Mouse (Mus musculus): ENCODE measurements at regions not wholly inside any gene's neighbourhood (a gene's known extent, or its start where the extent isn't known, plus 50 kb on each side); places are given as distances from the start of the nearest gene placed in this dataset.

- H3K9me3 ChIP-seq: no peaks in the 10 kb centered on the region
- 87% methylated on average over 5 of the region's 5 CpGs for WGBS
- H3K4me1 ChIP-seq: no peaks in the 10 kb centered on the region
- H3K36me3 ChIP-seq (replicated peaks): no peaks in the 10 kb centered on the region
- no peak overlapping the region for H3K4me2 ChIP-seq
- H3K9ac ChIP-seq: no peak overlapping the region
- H3K4me3 ChIP-seq: no peak overlapping the region
- H3K27me3 ChIP-seq (replicated peaks): no peaks in the 10 kb centered on the region
- ATAC-seq (replicated peaks): no peak
- H3K27ac ChIP-seq: no peak overlapping the region
Observed at GRCm38 (mm10) chr6:81758876-81759275, 164.6 kb upstream of the Gcfc2 start.

DNA sequence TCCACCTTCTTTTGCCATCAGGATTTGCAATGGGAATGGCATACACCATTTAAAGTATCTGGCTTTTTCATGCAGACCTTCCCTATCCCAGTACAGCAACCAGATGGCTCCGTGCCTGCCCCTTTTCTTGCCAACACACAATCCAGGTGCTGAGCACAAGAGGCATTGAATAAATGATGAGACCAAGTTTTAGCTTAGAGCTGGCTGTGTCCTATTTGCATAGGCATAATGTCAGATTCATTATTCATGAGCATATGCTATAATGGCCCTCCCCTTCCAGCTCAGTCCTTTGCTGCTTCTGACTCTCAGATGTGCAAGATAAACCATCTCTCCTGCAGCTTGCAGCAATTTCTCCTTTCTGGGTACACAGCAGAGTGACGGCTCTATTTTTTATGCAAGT is 163.3 kb upstream of the Gcfc2 start:
- 40% methylated on average over 2 of the region's 2 CpGs for WGBS
- no peak overlapping the region for H3K9ac ChIP-seq
- H3K27ac ChIP-seq: no peak overlapping the region
- H3K36me3 ChIP-seq (replicated peaks): no peaks in the 10 kb centered on the region
- ATAC-seq (replicated peaks): peak; percentile 91
- no peaks in the 10 kb centered on the region for H3K4me1 ChIP-seq
- no peak overlapping the region for H3K4me3 ChIP-seq
- no peak overlapping the region for H3K4me2 ChIP-seq
- H3K27me3 ChIP-seq (replicated peaks): no peaks in the 10 kb centered on the region
- no peaks in the 10 kb centered on the region for H3K9me3 ChIP-seq

GRCm38 (mm10) chr6:81765831-81766230 is 157.6 kb upstream of the Gcfc2 start:
- Histone ChIP-seq H3K9ac (no peak overlapping the region), H3K4me2 (no peak overlapping the region), H3K4me1 (peaks cover 6% of the 10 kb centered on the region; the same call in 1 of the 2 replicates), H3K27ac (no peak overlapping the region), H3K36me3 (replicated peaks) (no peaks in the 10 kb centered on the region), H3K4me3 (no peak overlapping the region), H3K27me3 (replicated peaks) (no peaks in the 10 kb centered on the region), H3K9me3 (no peaks in the 10 kb centered on the region)
- WGBS: 82% methylated on average over 7 of the region's 7 CpGs
- ATAC-seq (replicated peaks): no peak

GRCm38 (mm10) chr6:81766800-81767199 is 156.7 kb upstream of the Gcfc2 start:
- no peak for ATAC-seq (replicated peaks)
- no peaks in the 10 kb centered on the region for H3K36me3 ChIP-seq (replicated peaks)
- no peak overlapping the region for H3K4me2 ChIP-seq
- no peaks in the 10 kb centered on the region for H3K9me3 ChIP-seq
- no peak overlapping the region for H3K9ac ChIP-seq
- no peak overlapping the region for H3K27ac ChIP-seq
- 96% methylated on average over 4 of the region's 4 CpGs for WGBS
- no peak overlapping the region for H3K4me3 ChIP-seq
- no peaks in the 10 kb centered on the region for H3K27me3 ChIP-seq (replicated peaks)
- H3K4me1 ChIP-seq: peaks cover 6% of the 10 kb centered on the region; the same call in 1 of the 2 replicates

DNA sequence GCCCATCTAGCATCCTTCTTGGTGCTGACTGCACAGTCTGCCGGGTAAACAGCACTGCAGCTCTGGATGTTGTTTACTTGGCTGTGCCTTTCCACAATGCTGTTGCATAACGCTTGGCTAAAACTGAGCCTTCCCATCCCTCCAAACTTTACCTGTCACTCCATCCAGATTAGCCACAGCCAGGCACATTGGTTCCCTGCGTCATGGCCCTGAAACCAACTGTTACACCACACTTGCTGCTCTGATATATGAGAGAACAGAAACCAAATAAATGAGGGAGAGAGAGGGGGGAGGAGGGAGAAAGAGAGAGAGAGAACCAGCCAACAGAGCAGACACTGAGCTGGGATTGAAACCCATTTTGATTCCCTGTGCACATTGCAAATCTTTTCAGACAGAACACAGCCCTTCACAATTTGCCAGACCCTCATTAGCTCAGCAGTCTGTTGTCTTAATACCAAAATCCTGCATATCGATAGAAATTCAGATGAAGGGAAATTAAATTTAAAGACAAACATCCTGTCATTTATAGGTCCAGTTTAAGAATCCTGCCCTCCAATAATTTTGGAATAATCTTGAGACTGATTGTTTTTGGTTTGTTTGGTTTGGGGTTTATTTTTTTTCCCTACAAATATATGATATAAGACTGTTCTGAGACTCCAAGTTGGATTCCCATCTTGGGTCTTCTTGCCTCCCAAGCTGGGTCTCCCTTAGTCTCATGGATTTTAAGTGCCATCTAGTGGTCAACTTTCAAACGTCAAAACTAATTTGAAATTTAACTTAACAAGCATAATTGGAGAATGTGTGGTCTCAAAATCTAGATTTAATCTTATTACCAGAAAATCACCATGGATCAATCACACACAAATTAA is 154.6 kb upstream of the Gcfc2 start:
- peak; percentile 87 for ATAC-seq (replicated peaks)
- 48% methylated on average over 5 of the region's 5 CpGs for WGBS

GRCm38 (mm10) chr6:81770301-81770700 is 153.2 kb upstream of the Gcfc2 start:
- Histone ChIP-seq H3K36me3 (replicated peaks) (no peaks in the 10 kb centered on the region), H3K9ac (no peak overlapping the region), H3K4me3 (no peak overlapping the region), H3K4me2 (no peak overlapping the region), H3K9me3 (no peaks in the 10 kb centered on the region), H3K27ac (no peak overlapping the region), H3K27me3 (replicated peaks) (no peaks in the 10 kb centered on the region), H3K4me1 (peaks cover 6% of the 10 kb centered on the region; the same call in 1 of the 2 replicates)
- no peak for ATAC-seq (replicated peaks)
- 87% methylated on average over 3 of the region's 3 CpGs for WGBS

More for the DNA sequence above, 154.6 kb upstream of the Gcfc2 start:
- peaks cover 6% of the 10 kb centered on the region; the same call in 1 of the 2 replicates for H3K4me1 ChIP-seq
- no peaks in the 10 kb centered on the region for H3K27me3 ChIP-seq (replicated peaks)
- H3K27ac ChIP-seq: peak overlapping the region; percentile 53; the same call in 1 of the 2 replicates
- no peaks in the 10 kb centered on the region for H3K36me3 ChIP-seq (replicated peaks)
- no peaks in the 10 kb centered on the region for H3K9me3 ChIP-seq
- H3K9ac ChIP-seq: no peak overlapping the region
- H3K4me2 ChIP-seq: no peak overlapping the region
- no peak overlapping the region for H3K4me3 ChIP-seq

GRCm38 (mm10) chr6:81771862-81772261 is 151.6 kb upstream of the Gcfc2 start:
- no peak overlapping the region for H3K4me3 ChIP-seq

GRCm38 (mm10) chr6:81782131-81782530 is 141.3 kb upstream of the Gcfc2 start:
- Histone ChIP-seq H3K9me3 (no peaks in the 10 kb centered on the region), H3K9ac (no peak overlapping the region), H3K4me1 (no peaks in the 10 kb centered on the region), H3K4me3 (no peak overlapping the region), H3K27me3 (replicated peaks) (no peaks in the 10 kb centered on the region), H3K27ac (no peak overlapping the region), H3K36me3 (replicated peaks) (no peaks in the 10 kb centered on the region), H3K4me2 (no peak overlapping the region)
- 94% methylated on average over 5 of the region's 5 CpGs for WGBS
- ATAC-seq (replicated peaks): no peak

More at GRCm38 (mm10) chr6:81771862-81772261, 151.6 kb upstream of the Gcfc2 start:
- Histone ChIP-seq H3K9ac (no peak overlapping the region), H3K27me3 (replicated peaks) (no peaks in the 10 kb centered on the region), H3K27ac (no peak overlapping the region), H3K36me3 (replicated peaks) (no peaks in the 10 kb centered on the region), H3K4me1 (peaks cover 6% of the 10 kb centered on the region; the same call in 1 of the 2 replicates), H3K9me3 (no peaks in the 10 kb centered on the region), H3K4me2 (no peak overlapping the region)
- ATAC-seq (replicated peaks): no peak

DNA sequence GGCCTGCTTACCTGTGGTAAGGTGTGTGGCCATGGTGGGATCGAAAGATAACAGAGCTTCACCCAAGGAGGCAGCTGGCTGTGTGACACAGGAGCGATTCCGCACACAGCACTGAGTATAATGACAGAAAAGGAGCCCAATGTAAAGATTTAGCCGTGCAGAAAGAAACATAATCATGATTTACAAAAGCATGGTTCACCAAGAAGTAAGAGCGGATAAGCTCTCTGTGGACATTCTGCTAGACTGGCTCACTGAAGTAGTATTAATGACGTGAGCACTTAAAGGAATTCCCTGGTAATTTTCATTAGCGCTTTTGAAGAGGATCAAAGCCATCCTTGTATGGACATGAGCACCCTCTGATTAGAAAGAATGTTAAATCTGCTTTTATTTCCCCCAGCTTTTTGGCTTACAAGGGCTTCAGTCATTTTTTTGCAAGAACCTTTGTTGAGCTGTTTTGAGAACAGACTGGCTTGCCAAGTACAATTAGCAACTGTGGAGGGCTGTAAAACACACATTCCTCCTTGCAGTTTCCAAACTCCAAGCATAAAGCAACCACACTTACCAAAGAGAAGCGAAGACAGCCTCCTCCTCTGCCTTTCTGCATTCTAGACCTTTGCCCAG is 140.5 kb upstream of the Gcfc2 start:
- Histone ChIP-seq H3K4me3 (no peak overlapping the region), H3K9ac (no peak overlapping the region), H3K27ac (no peak overlapping the region), H3K9me3 (no peaks in the 10 kb centered on the region), H3K27me3 (replicated peaks) (no peaks in the 10 kb centered on the region), H3K4me1 (no peaks in the 10 kb centered on the region), H3K4me2 (no peak overlapping the region), H3K36me3 (replicated peaks) (no peaks in the 10 kb centered on the region)
- no peak for ATAC-seq (replicated peaks)
- 55% methylated on average over 8 of the region's 8 CpGs for WGBS

DNA sequence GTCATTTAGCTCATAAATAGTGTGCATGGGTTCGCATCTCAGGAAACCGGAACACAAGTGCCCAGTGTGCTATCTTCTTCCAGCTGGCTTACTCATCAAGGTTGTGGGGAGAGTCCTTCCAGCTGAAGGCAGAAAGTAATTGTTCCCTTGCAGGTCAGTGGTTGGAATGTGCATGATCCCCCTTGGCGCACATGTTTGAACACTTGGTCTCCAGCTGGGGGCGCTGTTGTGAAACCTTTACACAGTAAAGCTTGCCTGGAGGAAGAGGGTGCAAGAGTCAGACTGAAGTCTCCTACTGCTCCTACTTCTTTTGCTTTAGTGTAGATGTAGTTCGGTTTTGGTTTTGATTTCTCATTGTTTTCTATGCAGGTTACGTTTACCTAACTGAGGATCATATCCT is 128.2 kb upstream of the Gcfc2 start:
- Histone ChIP-seq H3K36me3 (replicated peaks) (no peaks in the 10 kb centered on the region), H3K4me3 (no peak overlapping the region), H3K27ac (no peak overlapping the region), H3K4me1 (no peaks in the 10 kb centered on the region), H3K9ac (no peak overlapping the region), H3K9me3 (no peaks in the 10 kb centered on the region), H3K27me3 (replicated peaks) (no peaks in the 10 kb centered on the region), H3K4me2 (no peak overlapping the region)
- ATAC-seq (replicated peaks): no peak
- 77% methylated on average over 6 of the region's 6 CpGs for WGBS

- 75% methylated on average over 3 of the region's 3 CpGs for WGBS
- Histone ChIP-seq H3K4me3 (no peak overlapping the region), H3K27me3 (replicated peaks) (no peaks in the 10 kb centered on the region), H3K36me3 (replicated peaks) (no peaks in the 10 kb centered on the region), H3K9me3 (no peaks in the 10 kb centered on the region), H3K27ac (no peak overlapping the region), H3K4me2 (no peak overlapping the region), H3K9ac (no peak overlapping the region), H3K4me1 (no peaks in the 10 kb centered on the region)
- no peak; the same call in 1 of the 2 replicates for ATAC-seq (replicated peaks)
Observed at GRCm38 (mm10) chr6:81800822-81801221, 122.6 kb upstream of the Gcfc2 start.

GRCm38 (mm10) chr6:81801804-81802203 is 121.7 kb upstream of the Gcfc2 start:
- Histone ChIP-seq H3K4me1 (no peaks in the 10 kb centered on the region), H3K9ac (no peak overlapping the region), H3K4me2 (no peak overlapping the region), H3K27me3 (replicated peaks) (no peaks in the 10 kb centered on the region), H3K4me3 (no peak overlapping the region), H3K36me3 (replicated peaks) (no peaks in the 10 kb centered on the region), H3K27ac (no peak overlapping the region), H3K9me3 (no peaks in the 10 kb centered on the region)
- WGBS: 88% methylated on average over 3 of the region's 3 CpGs
- no peak for ATAC-seq (replicated peaks)

DNA sequence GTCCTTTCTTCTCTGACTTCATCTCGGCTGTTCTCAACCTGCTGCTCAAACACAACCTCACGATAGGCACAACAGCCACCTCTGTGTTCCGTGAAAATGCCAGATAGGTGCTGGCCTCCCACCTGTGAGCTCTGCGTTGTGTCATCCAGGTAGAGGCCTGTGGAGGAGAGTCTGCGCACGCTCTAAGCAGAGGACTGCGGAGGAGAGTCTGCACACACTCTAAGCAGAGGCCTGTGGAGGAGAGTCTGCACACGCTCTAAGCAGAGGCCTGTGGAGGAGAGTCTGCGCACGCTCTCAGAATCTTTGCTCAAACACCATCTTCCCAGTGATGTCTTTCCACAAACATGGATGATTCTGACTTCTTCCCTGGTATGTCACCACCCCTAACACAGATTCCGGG is 117.5 kb upstream of the Gcfc2 start:
- WGBS: 94% methylated on average over 11 of the region's 11 CpGs
- H3K27me3 ChIP-seq (replicated peaks): no peaks in the 10 kb centered on the region
- H3K4me2 ChIP-seq: no peak overlapping the region
- no peak overlapping the region for H3K27ac ChIP-seq
- ATAC-seq (replicated peaks): no peak
- H3K36me3 ChIP-seq (replicated peaks): no peaks in the 10 kb centered on the region
- no peaks in the 10 kb centered on the region for H3K4me1 ChIP-seq
- no peak overlapping the region for H3K9ac ChIP-seq
- no peak overlapping the region for H3K4me3 ChIP-seq
- H3K9me3 ChIP-seq: no peaks in the 10 kb centered on the region
